Mouse (Mus musculus): Measurements from ENCODE around the gene Gmpr. TPM values are rescaled to one million over a fixed set of nuclear protein-coding genes. Genes with fewer than 3 reads are reported as not detected.
A peak's percentile ranks its signal among the peaks of the same experiment; 100 is the strongest.

Gene Gmpr
- polyA plus RNA-seq, 1 experiment from 2014 or later: 26.0 TPM

GRCm38 (mm10) chr13:45530754-45531153, 23.5 kb downstream of the Gmpr start:
- 18% methylated on average over 6 of the region's 6 CpGs for WGBS
- TF ChIP-seq CTCF (IDR thresholded peaks at IDR 0.05) (peak; percentile 12; the same call in 1 of the 2 replicates), EP300 (IDR thresholded peaks at IDR 0.05) (no peak)
- DNase-seq (ENCODE audit: low spot score) (peak; percentile 89), ATAC-seq (peak; percentile 70)
- no peaks in the 10 kb centered on the region for H3K9me3 ChIP-seq (ENCODE audit: low read length)
- no peak overlapping the region for H3K27ac ChIP-seq (ENCODE audit: low read length)
- no peaks in the 10 kb centered on the region for H3K27me3 ChIP-seq (replicated peaks; ENCODE audit: insufficient read depth, low read length)
- no peaks in the 10 kb centered on the region for H3K36me3 ChIP-seq (ENCODE audit: insufficient read depth, low read length)
- no peak overlapping the region for H3K4me3 ChIP-seq (ENCODE audit: low read depth, low read length)
- no peak overlapping the region for H3K4me2 ChIP-seq (replicated peaks; ENCODE audit: low read depth, low read length)
- no peak overlapping the region for H3K9ac ChIP-seq (replicated peaks; ENCODE audit: low read depth)
- peaks cover 3% of the 10 kb centered on the region; the same call in 1 of the 2 replicates for H3K4me1 ChIP-seq (ENCODE audit: insufficient read depth, low read depth, low read length)

GRCm38 (mm10) chr13:45535731-45536453, 28.6 kb downstream of the Gmpr start:
- DNase-seq (ENCODE audit: low spot score) (no peak), ATAC-seq (no peak)
- Histone ChIP-seq H3K27ac (ENCODE audit: low read length) (peak overlapping the region; percentile 61; the same call in 1 of the 2 replicates), H3K4me3 (ENCODE audit: low read depth, low read length) (no peak overlapping the region), H3K4me2 (replicated peaks; ENCODE audit: low read depth, low read length) (no peak overlapping the region), H3K36me3 (ENCODE audit: insufficient read depth, low read length) (no peaks in the 10 kb centered on the region), H3K9ac (replicated peaks; ENCODE audit: low read depth) (no peak overlapping the region), H3K4me1 (ENCODE audit: insufficient read depth, low read depth, low read length) (peaks cover 4% of the 10 kb centered on the region; the same call in 1 of the 2 replicates), H3K9me3 (ENCODE audit: low read length) (no peaks in the 10 kb centered on the region), H3K27me3 (replicated peaks; ENCODE audit: insufficient read depth, low read length) (no peaks in the 10 kb centered on the region)
- TF ChIP-seq CTCF (IDR thresholded peaks at IDR 0.05) (no peak), EP300 (IDR thresholded peaks at IDR 0.05) (0 out of 2 replicates have a peak, but pooled peaks have one; percentile 16)
- 70% methylated on average over 9 of the region's 9 CpGs for WGBS

GRCm38 (mm10) chr13:45537110-45537509, 29.9 kb downstream of the Gmpr start:
- Histone ChIP-seq H3K27ac (ENCODE audit: low read length) (peak overlapping the region; percentile 61), H3K4me2 (replicated peaks; ENCODE audit: low read depth, low read length) (no peak overlapping the region), H3K36me3 (ENCODE audit: insufficient read depth, low read length) (no peaks in the 10 kb centered on the region), H3K4me3 (ENCODE audit: low read depth, low read length) (no peak overlapping the region), H3K9ac (replicated peaks; ENCODE audit: low read depth) (no peak overlapping the region), H3K9me3 (ENCODE audit: low read length) (no peaks in the 10 kb centered on the region), H3K4me1 (ENCODE audit: insufficient read depth, low read depth, low read length) (peaks cover 4% of the 10 kb centered on the region; the same call in 1 of the 2 replicates), H3K27me3 (replicated peaks; ENCODE audit: insufficient read depth, low read length) (no peaks in the 10 kb centered on the region)
- ATAC-seq: peak; percentile 92
- WGBS: 44% methylated on average over 9 of the region's 9 CpGs
- TF ChIP-seq CTCF (IDR thresholded peaks at IDR 0.05): no peak
- TF ChIP-seq EP300 (IDR thresholded peaks at IDR 0.05): peak; percentile 81
- peak; percentile 94 for DNase-seq (ENCODE audit: low spot score)

- Histone ChIP-seq H3K27me3 (replicated peaks; ENCODE audit: insufficient read depth, low read length) (no peaks in the 10 kb centered on the region), H3K9ac (replicated peaks; ENCODE audit: low read depth) (no peak overlapping the region), H3K4me2 (replicated peaks; ENCODE audit: low read depth, low read length) (no peak overlapping the region), H3K9me3 (ENCODE audit: low read length) (no peaks in the 10 kb centered on the region), H3K4me1 (ENCODE audit: insufficient read depth, low read depth, low read length) (peaks cover 4% of the 10 kb centered on the region; the same call in 1 of the 2 replicates), H3K4me3 (ENCODE audit: low read depth, low read length) (no peak overlapping the region), H3K36me3 (ENCODE audit: insufficient read depth, low read length) (no peaks in the 10 kb centered on the region), H3K27ac (ENCODE audit: low read length) (no peak overlapping the region)
- DNase-seq (ENCODE audit: low spot score): no peak
- TF ChIP-seq EP300 (IDR thresholded peaks at IDR 0.05): no peak
- no peak for TF ChIP-seq CTCF (IDR thresholded peaks at IDR 0.05)
- 70% methylated on average over 9 of the region's 9 CpGs for WGBS
- no peak for ATAC-seq
Measured at GRCm38 (mm10) chr13:45538091-45538490, 30.8 kb downstream of the Gmpr start.

- TF ChIP-seq CTCF (IDR thresholded peaks at IDR 0.05) (peak; percentile 94), EP300 (IDR thresholded peaks at IDR 0.05) (no peak)
- H3K9me3 ChIP-seq (ENCODE audit: low read length): no peaks in the 10 kb centered on the region
- no peaks in the 10 kb centered on the region for H3K36me3 ChIP-seq (ENCODE audit: insufficient read depth, low read length)
- 21% methylated on average over 10 of the region's 10 CpGs for WGBS
- no peaks in the 10 kb centered on the region for H3K27me3 ChIP-seq (replicated peaks; ENCODE audit: insufficient read depth, low read length)
- H3K4me3 ChIP-seq (ENCODE audit: low read depth, low read length): peak overlapping the region; percentile 31
- ATAC-seq (peak; percentile 42), DNase-seq (ENCODE audit: low spot score) (peak; percentile 78)
- H3K4me1 ChIP-seq (ENCODE audit: insufficient read depth, low read depth, low read length): peaks cover 4% of the 10 kb centered on the region; the same call in 1 of the 2 replicates
- peak overlapping the region; percentile 66 for H3K4me2 ChIP-seq (replicated peaks; ENCODE audit: low read depth, low read length)
- H3K9ac ChIP-seq (replicated peaks; ENCODE audit: low read depth): peak overlapping the region; percentile 34; the same call in 1 of the 2 replicates
- no peak overlapping the region for H3K27ac ChIP-seq (ENCODE audit: low read length)
Measured at GRCm38 (mm10) chr13:45538532-45539204, 31.4 kb downstream of the Gmpr start.

GRCm38 (mm10) chr13:45539205-45539568, 31.9 kb downstream of the Gmpr start:
- ATAC-seq (peak; percentile 51), DNase-seq (ENCODE audit: low spot score) (peak; percentile 67)
- TF ChIP-seq CTCF (IDR thresholded peaks at IDR 0.05) (peak; percentile 84), EP300 (IDR thresholded peaks at IDR 0.05) (no peak)
- Histone ChIP-seq H3K4me3 (ENCODE audit: low read depth, low read length) (peak overlapping the region; percentile 31), H3K27ac (ENCODE audit: low read length) (no peak overlapping the region), H3K9ac (replicated peaks; ENCODE audit: low read depth) (peak overlapping the region; percentile 34; the same call in 1 of the 2 replicates), H3K4me1 (ENCODE audit: insufficient read depth, low read depth, low read length) (peaks cover 4% of the 10 kb centered on the region; the same call in 1 of the 2 replicates), H3K36me3 (ENCODE audit: insufficient read depth, low read length) (no peaks in the 10 kb centered on the region), H3K4me2 (replicated peaks; ENCODE audit: low read depth, low read length) (peak overlapping the region; percentile 66), H3K9me3 (ENCODE audit: low read length) (no peaks in the 10 kb centered on the region), H3K27me3 (replicated peaks; ENCODE audit: insufficient read depth, low read length) (no peaks in the 10 kb centered on the region)
- WGBS: 12% methylated on average over 10 of the region's 10 CpGs

All from lung, postnatal 0 days (tissue).